7 mouse cellular contexts compared by ENCODE assay signal in genomic region chr1:125912601-125913600, GRCm38 (mm10). TPM values are rescaled to one million over a fixed set of nuclear protein-coding genes. Genes with fewer than 3 reads are reported as not detected.
DNase-seq lines count a peak whose midpoint lies in the region; ATAC-seq lines count a peak whose summit lies in the region.

Gene Lypd1, minus strand, starts transcription at chr1:125913101.

- H3K27ac ChIP-seq in embryonic facial prominence, embryonic 12.5 days = no peak within 1 kb of the TSS
- H3K27ac ChIP-seq in hindbrain, embryonic 15.5 days (replicated peaks) = peak within 1 kb of the TSS; percentile 74
- no peak within 1 kb of the TSS for H3K27ac ChIP-seq in liver, embryonic 16.5 days (ENCODE audit: low read length)

- WGBS in embryonic facial prominence, embryonic 12.5 days = 5% methylated on average over 30 of the region's 30 CpGs
- 4% methylated on average over 30 of the region's 30 CpGs for WGBS in hindbrain, embryonic 15.5 days
- 7% methylated on average over 30 of the region's 30 CpGs for WGBS in liver, embryonic 16.5 days (ENCODE audit: insufficient replicate concordance)

- H3K4me1 ChIP-seq in embryonic facial prominence, embryonic 12.5 days = peaks cover 28% of the 10 kb centered on the region
- peaks cover 38% of the 10 kb centered on the region for H3K4me1 ChIP-seq in hindbrain, embryonic 15.5 days (replicated peaks)
- no peaks in the 10 kb centered on the region; the same call in 1 of the 2 replicates for H3K4me1 ChIP-seq in liver, embryonic 16.5 days (ENCODE audit: control insufficient read depth, low read depth, low read length)

- ATAC-seq in embryonic facial prominence, embryonic 12.5 days (ENCODE audit: insufficient number of reproducible peaks, insufficient read depth, low FRiP score, low TSS enrichment) = no peak
- ATAC-seq in hindbrain, embryonic 15.5 days (ENCODE audit: low FRiP score, low read depth) = peak; percentile 31
- no peak for ATAC-seq in liver, embryonic 16.5 days (ENCODE audit: low read depth)

- H3K9ac ChIP-seq in embryonic facial prominence, embryonic 12.5 days = 0 out of 2 replicates have a peak within 1 kb of the TSS, but pooled peaks have one; percentile 55
- peak within 1 kb of the TSS; percentile 61 for H3K9ac ChIP-seq in hindbrain, embryonic 15.5 days
- no peak within 1 kb of the TSS for H3K9ac ChIP-seq in liver, embryonic 16.5 days (ENCODE audit: low read depth, low read length)

- peak within 1 kb of the TSS; percentile 52 for H3K4me3 ChIP-seq in embryonic facial prominence, embryonic 12.5 days
- peak within 1 kb of the TSS; percentile 63 for H3K4me3 ChIP-seq in hindbrain, embryonic 15.5 days
- H3K4me3 ChIP-seq in liver, embryonic 16.5 days (ENCODE audit: low read depth, low read length) = peak within 1 kb of the TSS; percentile 47

- no peak for DNase-seq in layer of hippocampus, adult 18-20 months (ENCODE audit: low spot score in 2 of 2)
- no peak for DNase-seq in layer of hippocampus, adult 11-12 months (ENCODE audit: low spot score)
- DNase-seq in thymus, adult 18-20 months = no peak
- no peak for DNase-seq in urinary bladder, adult 18-20 months (ENCODE audit: low spot score in 2 of 2)

- peaks cover 36% of the 10 kb centered on the region for H3K27me3 ChIP-seq in embryonic facial prominence, embryonic 12.5 days
- 0 out of 2 replicates have a peak, but pooled peaks cover 4% of the 10 kb centered on the region for H3K27me3 ChIP-seq in hindbrain, embryonic 15.5 days
- H3K27me3 ChIP-seq in liver, embryonic 16.5 days (ENCODE audit: control insufficient read depth, insufficient read depth, low read depth, low read length) = peaks cover 33% of the 10 kb centered on the region

- no peaks in the 10 kb centered on the region for H3K36me3 ChIP-seq in embryonic facial prominence, embryonic 12.5 days
- H3K36me3 ChIP-seq in hindbrain, embryonic 15.5 days = no peaks in the 10 kb centered on the region
- no peaks in the 10 kb centered on the region for H3K36me3 ChIP-seq in liver, embryonic 16.5 days (ENCODE audit: control insufficient read depth, insufficient read depth)

- peak within 1 kb of the TSS; percentile 97 for H3K4me2 ChIP-seq in embryonic facial prominence, embryonic 12.5 days (replicated peaks)
- peak within 1 kb of the TSS; percentile 97 for H3K4me2 ChIP-seq in hindbrain, embryonic 15.5 days
- H3K4me2 ChIP-seq in liver, embryonic 16.5 days (ENCODE audit: low read depth, low read length) = peak within 1 kb of the TSS; percentile 64

- no peaks in the 10 kb centered on the region for H3K9me3 ChIP-seq in embryonic facial prominence, embryonic 12.5 days
- no peaks in the 10 kb centered on the region for H3K9me3 ChIP-seq in hindbrain, embryonic 15.5 days
- no peaks in the 10 kb centered on the region for H3K9me3 ChIP-seq in liver, embryonic 16.5 days (replicated peaks; ENCODE audit: control insufficient read depth, low read length)

RNA-seq across cellular contexts. Expression of gene Lypd1, which starts in this region (rescaled TPM):
- total RNA-seq in layer of hippocampus, adult 18-20 months (2021) = 100 to 1,000 TPM in 1 of 2 experiments, 10 to 100 TPM in 1; 81.2 to 109 TPM
- polyA plus RNA-seq in embryonic facial prominence, embryonic 12.5 days (2016; fragmentation: Nextera tagmentation; extraction: Ambion mirVana) = 8.3 and 11.0 TPM in 2 replicates
- polyA plus RNA-seq in hindbrain, embryonic 15.5 days (2015; fragmentation: Nextera tagmentation; extraction: Ambion mirVana) = 83.9 and 100 TPM in 2 replicates
- polyA plus RNA-seq in liver, embryonic 16.5 days (2015; fragmentation: Nextera tagmentation; extraction: Ambion mirVana) = 0.54 and 0.80 TPM in 2 replicates
